Mouse (Mus musculus) limb, embryonic 13.5 days (tissue): ENCODE results near the gene Cnr2. TPM values are rescaled to one million over a fixed set of nuclear protein-coding genes. Genes with fewer than 3 reads are reported as not detected.
A peak's percentile ranks its signal among the peaks of the same experiment; 100 is the strongest.

Experiments
- ATAC-seq: fragments of 200-750 bp; cut with Nextera tagmentation; 2 replicates; pipeline ENCODE4 v1.8.0; 2017; ENCODE audit warnings: low read depth, moderate number of reproducible peaks, moderate TSS enrichment; ENCODE audit not compliant: low FRiP score
- H3K27ac ChIP-seq: fragments of 300-500 bp; sonication (generic); 2 replicates; pipeline ENCODE4 v1.5.1; 2015; ENCODE audit warnings: inconsistent platforms, mild to moderate bottlenecking, moderate library complexity
- H3K27me3 ChIP-seq: fragments of 300-500 bp; sonication (generic); 2 replicates; pipeline ENCODE4 v1.6.1; 2015; ENCODE audit warnings: mild to moderate bottlenecking, inconsistent platforms
- H3K36me3 ChIP-seq: fragments of 300-500 bp; sonication (generic); 2 replicates; pipeline ENCODE4 v1.6.1; 2015; ENCODE audit warnings: inconsistent platforms, mild to moderate bottlenecking, moderate library complexity
- H3K4me1 ChIP-seq: fragments of 300-500 bp; sonication (generic); 2 replicates; pipeline ENCODE4 v1.6.1; 2015; ENCODE audit warnings: inconsistent platforms
- H3K4me2 ChIP-seq: fragments of 300-500 bp; sonication (generic); replicated peaks from 2 replicates; pipeline ENCODE4 v1.6.1; 2015; ENCODE audit warnings: inconsistent platforms, mild to moderate bottlenecking, moderate library complexity
- H3K4me3 ChIP-seq: fragments of 300-500 bp; sonication (generic); 2 replicates; pipeline ENCODE4 v1.5.1; 2015; ENCODE audit warnings: moderate library complexity, mild to moderate bottlenecking, inconsistent platforms
- H3K9ac ChIP-seq: fragments of 300-500 bp; sonication (generic); 2 replicates; pipeline ENCODE4 v1.6.1; 2015; ENCODE audit warnings: mild to moderate bottlenecking, inconsistent platforms
- H3K9me3 ChIP-seq: fragments of 300-500 bp; sonication (generic); 2 replicates; pipeline ENCODE4 v1.6.1; 2016; ENCODE audit warnings: inconsistent platforms
- WGBS: fragments of 180-500 bp; shearing (Covaris S2); methylation state at CpG from one replicate; pipeline ENCODE4 v1.1.7; 2015; 5-methylcytosine and 5-hydroxymethylcytosine counted together
- polyA plus RNA-seq: library from polyadenylated mRNA; unstranded; fragments of >200 nt; fragmentation: Nextera tagmentation; extraction: Ambion mirVana; gene quantifications from 2 replicates; pipeline ENCODE4 v1.2.1, GENCODE M21; 2015

The Cnr2 gene
- polyA plus RNA-seq, 1 experiment from 2014 or later = 0.32 TPM

GRCm38 (mm10) chr4:135961709-135962108, 66.5 kb downstream of the Cnr2 start:
- WGBS = 88% methylated on average over 5 of the region's 5 CpGs

GRCm38 (mm10) chr4:135962198-135962597, 67.0 kb downstream of the Cnr2 start:
- Histone ChIP-seq H3K4me2 (no peak overlapping the region), H3K9ac (no peak overlapping the region), H3K27me3 (no peaks in the 10 kb centered on the region), H3K9me3 (no peaks in the 10 kb centered on the region), H3K36me3 (peaks cover 70% of the 10 kb centered on the region), H3K27ac (no peak overlapping the region), H3K4me3 (no peak overlapping the region; the same call in 1 of the 2 replicates), H3K4me1 (peaks cover 23% of the 10 kb centered on the region)
- ATAC-seq = no peak
- 88% methylated on average over 7 of the region's 7 CpGs for WGBS

More at GRCm38 (mm10) chr4:135961709-135962108, 66.5 kb downstream of the Cnr2 start:
- Histone ChIP-seq H3K9ac (no peak overlapping the region), H3K4me3 (no peak overlapping the region), H3K9me3 (no peaks in the 10 kb centered on the region), H3K4me2 (no peak overlapping the region), H3K4me1 (peaks cover 23% of the 10 kb centered on the region), H3K36me3 (peaks cover 66% of the 10 kb centered on the region), H3K27me3 (no peaks in the 10 kb centered on the region), H3K27ac (no peak overlapping the region)
- no peak for ATAC-seq

GRCm38 (mm10) chr4:135962946-135963345, 67.8 kb downstream of the Cnr2 start:
- peak overlapping the region; percentile 76 for H3K4me3 ChIP-seq
- H3K36me3 ChIP-seq = peaks cover 71% of the 10 kb centered on the region
- peak; percentile 6; the same call in 1 of the 2 replicates for ATAC-seq
- H3K4me2 ChIP-seq = peak overlapping the region; percentile 97
- H3K27ac ChIP-seq = peak overlapping the region; percentile 90
- H3K9me3 ChIP-seq = no peaks in the 10 kb centered on the region
- 8% methylated on average over 15 of the region's 15 CpGs for WGBS
- no peaks in the 10 kb centered on the region for H3K27me3 ChIP-seq
- peak overlapping the region; percentile 84 for H3K9ac ChIP-seq
- H3K4me1 ChIP-seq = peaks cover 23% of the 10 kb centered on the region

- Histone ChIP-seq H3K36me3 (peaks cover 71% of the 10 kb centered on the region), H3K27ac (peak within 1 kb of the TSS; percentile 90), H3K9me3 (no peaks in the 10 kb centered on the region), H3K4me3 (peak within 1 kb of the TSS; percentile 76), H3K4me1 (peaks cover 23% of the 10 kb centered on the region), H3K27me3 (no peaks in the 10 kb centered on the region), H3K4me2 (peak within 1 kb of the TSS; percentile 97), H3K9ac (peak within 1 kb of the TSS; percentile 84)
- peak; percentile 93 for ATAC-seq
- under 1% methylated on average over 56 of the region's 56 CpGs for WGBS
Observed at GRCm38 (mm10) chr4:135963457-135964193, 68.4 kb downstream of the Cnr2 start, which contains the start of gene Gale. TSS of gene Gale (plus strand) at chr4:135963727.

- peak overlapping the region; percentile 90; the same call in 1 of the 2 replicates for H3K27ac ChIP-seq
- 3% methylated on average over 12 of the region's 12 CpGs for WGBS
Observed at GRCm38 (mm10) chr4:135964426-135964825, 69.2 kb downstream of the Cnr2 start.

GRCm38 (mm10) chr4:135965113-135965512, 69.9 kb downstream of the Cnr2 start:
- Histone ChIP-seq H3K27ac (no peak overlapping the region), H3K36me3 (peaks cover 71% of the 10 kb centered on the region), H3K9ac (no peak overlapping the region), H3K4me2 (peak overlapping the region; percentile 97), H3K4me3 (peak overlapping the region; percentile 76; the same call in 1 of the 2 replicates), H3K4me1 (peaks cover 23% of the 10 kb centered on the region), H3K27me3 (no peaks in the 10 kb centered on the region), H3K9me3 (no peaks in the 10 kb centered on the region)
- WGBS = 83% methylated on average over 9 of the region's 9 CpGs
- no peak for ATAC-seq

More at GRCm38 (mm10) chr4:135964426-135964825, 69.2 kb downstream of the Cnr2 start:
- peak overlapping the region; percentile 76 for H3K4me3 ChIP-seq
- peak overlapping the region; percentile 84 for H3K9ac ChIP-seq
- ATAC-seq = peak; percentile 5; the same call in 1 of the 2 replicates
- peaks cover 71% of the 10 kb centered on the region for H3K36me3 ChIP-seq
- peak overlapping the region; percentile 97 for H3K4me2 ChIP-seq
- H3K9me3 ChIP-seq = no peaks in the 10 kb centered on the region
- no peaks in the 10 kb centered on the region for H3K27me3 ChIP-seq
- peaks cover 23% of the 10 kb centered on the region for H3K4me1 ChIP-seq

- Histone ChIP-seq H3K4me3 (no peak overlapping the region), H3K4me1 (peaks cover 30% of the 10 kb centered on the region), H3K4me2 (no peak overlapping the region), H3K36me3 (peaks cover 64% of the 10 kb centered on the region), H3K9me3 (no peaks in the 10 kb centered on the region), H3K27me3 (no peaks in the 10 kb centered on the region), H3K9ac (no peak overlapping the region), H3K27ac (no peak overlapping the region)
- WGBS = 94% methylated on average over 16 of the region's 16 CpGs
- no peak for ATAC-seq
Observed at GRCm38 (mm10) chr4:135966283-135966682, 71.1 kb downstream of the Cnr2 start.

GRCm38 (mm10) chr4:135967086-135967760, 72.0 kb downstream of the Cnr2 start:
- Histone ChIP-seq H3K36me3 (peaks cover 55% of the 10 kb centered on the region), H3K9me3 (no peaks in the 10 kb centered on the region), H3K27ac (no peak overlapping the region), H3K9ac (no peak overlapping the region), H3K27me3 (no peaks in the 10 kb centered on the region), H3K4me3 (no peak overlapping the region), H3K4me1 (peaks cover 36% of the 10 kb centered on the region), H3K4me2 (no peak overlapping the region)
- 83% methylated on average over 18 of the region's 18 CpGs for WGBS
- ATAC-seq = no peak

GRCm38 (mm10) chr4:135968271-135968869, 73.2 kb downstream of the Cnr2 start:
- Histone ChIP-seq H3K4me3 (no peak overlapping the region), H3K9ac (no peak overlapping the region), H3K36me3 (peaks cover 51% of the 10 kb centered on the region), H3K27me3 (no peaks in the 10 kb centered on the region), H3K4me1 (peaks cover 34% of the 10 kb centered on the region), H3K4me2 (no peak overlapping the region), H3K27ac (no peak overlapping the region), H3K9me3 (no peaks in the 10 kb centered on the region)
- 63% methylated on average over 19 of the region's 19 CpGs for WGBS
- no peak for ATAC-seq

- ATAC-seq = no peak
- 90% methylated on average over 13 of the region's 13 CpGs for WGBS
- peaks cover 31% of the 10 kb centered on the region for H3K4me1 ChIP-seq
- H3K4me3 ChIP-seq = no peak overlapping the region
- H3K4me2 ChIP-seq = no peak overlapping the region
- H3K9ac ChIP-seq = no peak overlapping the region
- no peaks in the 10 kb centered on the region for H3K9me3 ChIP-seq
- no peak overlapping the region for H3K27ac ChIP-seq
- peaks cover 54% of the 10 kb centered on the region for H3K36me3 ChIP-seq
- H3K27me3 ChIP-seq = no peaks in the 10 kb centered on the region
Observed at GRCm38 (mm10) chr4:135969070-135969750, 74.0 kb downstream of the Cnr2 start.
